Mouse (Mus musculus): ENCODE data around the gene Grin3b.
"Not testable (repeated sequence)": the region's sequence is repeated elsewhere in the genome, so short reads cannot be mapped to it uniquely, and the experiment has no call there.

Gene Grin3b

DNA sequence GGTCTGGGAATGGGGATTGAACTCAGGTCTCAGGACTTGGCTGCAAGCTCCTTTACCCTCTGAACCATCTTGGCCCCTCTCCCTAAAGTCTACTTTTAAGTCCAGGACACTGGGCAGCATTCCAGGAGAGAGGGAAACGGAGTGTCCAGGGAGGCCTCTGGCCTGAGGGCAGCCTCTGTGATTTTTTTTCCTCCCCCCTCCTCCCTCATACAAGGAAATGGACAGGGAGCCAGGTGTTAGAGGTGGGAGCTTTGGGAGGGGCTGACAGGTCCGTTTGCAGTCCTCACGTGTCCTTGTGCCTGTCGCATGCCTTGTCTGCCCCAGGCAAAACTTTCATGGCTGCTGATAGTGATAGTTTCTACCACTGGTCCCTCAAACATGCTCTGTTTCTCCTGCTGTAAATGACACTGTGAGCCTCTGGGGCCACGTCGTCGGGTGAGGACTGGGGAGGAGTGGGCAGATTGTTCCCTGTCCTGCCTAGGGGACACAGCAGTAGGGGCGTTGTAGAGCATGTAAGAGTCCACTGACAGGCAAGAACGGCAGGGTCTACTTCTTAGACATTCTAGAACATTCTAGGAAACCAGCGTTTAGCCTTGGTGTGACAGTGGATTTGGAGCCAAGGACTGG is 34.1 kb upstream of the Grin3b start:
- no peak for DNase-seq (ENCODE audit: low spot score)

GRCm38 (mm10) chr10:79936911-79937441 is 33.5 kb upstream of the Grin3b start:
- DNase-seq (ENCODE audit: low spot score), result peak; percentile 89

DNA sequence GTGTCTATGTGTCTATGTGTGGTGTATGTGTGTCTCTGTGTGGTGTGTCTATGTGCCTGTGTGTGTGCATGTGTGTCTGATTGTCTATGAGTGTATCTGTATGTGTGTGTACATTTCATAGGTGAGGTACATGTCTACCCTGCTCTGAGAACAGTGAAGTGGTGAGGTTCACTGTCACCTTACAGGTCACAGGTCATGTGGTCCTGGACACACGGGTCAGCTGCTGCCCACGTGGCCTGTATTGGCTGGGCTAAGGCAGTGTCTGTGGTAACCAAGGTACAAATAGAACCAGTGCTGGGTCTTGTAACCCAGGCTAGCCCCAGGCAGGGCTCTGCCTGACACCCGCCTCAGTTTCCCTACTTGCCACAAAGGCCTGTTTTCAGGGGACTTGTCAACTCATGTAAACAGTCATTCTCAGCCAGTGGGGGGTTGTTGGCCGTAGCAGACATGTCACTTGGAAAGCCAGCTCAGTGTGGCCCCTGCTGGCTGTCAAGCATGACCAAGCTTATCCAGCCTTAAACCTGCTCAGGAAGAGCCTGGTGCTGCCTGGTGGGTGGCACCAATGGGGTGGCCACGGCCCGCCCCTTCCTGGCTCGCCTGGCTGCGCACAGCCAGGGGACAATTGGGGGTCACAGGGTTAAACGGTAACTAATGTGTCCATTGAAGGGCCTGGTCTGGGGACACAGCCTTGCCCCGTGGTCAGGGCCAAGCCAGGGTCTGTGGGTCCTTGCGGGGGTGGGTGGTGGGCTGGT is 32.6 kb upstream of the Grin3b start:
- DNase-seq (ENCODE audit: low spot score), result no peak

DNA sequence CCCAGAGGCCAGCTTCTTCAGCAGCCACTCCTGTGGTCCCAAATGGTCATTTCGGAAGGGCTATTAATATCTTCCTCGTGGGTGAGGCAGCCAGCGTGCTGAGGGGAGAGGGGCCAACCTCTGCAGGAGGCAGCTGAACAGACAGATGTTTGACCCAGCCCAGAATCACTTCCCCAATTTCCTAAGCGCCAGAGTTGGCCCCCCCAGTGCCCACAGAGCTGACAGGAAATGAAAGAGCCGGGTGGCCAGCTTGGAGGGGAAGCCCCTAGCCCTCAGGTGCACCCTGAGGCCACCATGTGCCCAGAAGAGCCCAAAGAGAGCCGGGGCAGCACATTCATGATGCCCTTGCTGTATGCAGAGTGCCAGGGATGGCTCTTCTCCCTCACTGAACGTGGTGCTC is 29.8 kb upstream of the Grin3b start:
- DNase-seq (ENCODE audit: low spot score), result no peak

DNA sequence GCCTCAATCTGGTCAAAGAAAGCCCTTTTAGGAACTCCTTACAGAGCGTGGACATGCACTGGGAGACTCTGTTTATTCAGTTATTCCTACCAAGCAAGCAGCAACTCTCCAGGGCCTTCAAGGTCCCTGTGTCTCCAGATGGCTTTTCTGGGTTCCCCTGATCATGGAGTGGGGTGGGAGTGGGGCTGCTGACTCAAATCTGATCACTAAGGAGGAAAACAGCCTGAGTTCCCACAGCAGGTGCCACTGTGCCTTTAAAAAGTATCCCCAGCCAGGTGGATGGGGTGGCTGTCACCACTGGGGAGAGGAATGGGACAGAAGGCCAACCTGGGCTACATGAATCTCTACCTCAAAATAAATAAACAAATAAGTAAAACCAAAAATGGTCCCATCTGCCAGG is 27.5 kb upstream of the Grin3b start:
- no peak for DNase-seq (ENCODE audit: low spot score)

DNA sequence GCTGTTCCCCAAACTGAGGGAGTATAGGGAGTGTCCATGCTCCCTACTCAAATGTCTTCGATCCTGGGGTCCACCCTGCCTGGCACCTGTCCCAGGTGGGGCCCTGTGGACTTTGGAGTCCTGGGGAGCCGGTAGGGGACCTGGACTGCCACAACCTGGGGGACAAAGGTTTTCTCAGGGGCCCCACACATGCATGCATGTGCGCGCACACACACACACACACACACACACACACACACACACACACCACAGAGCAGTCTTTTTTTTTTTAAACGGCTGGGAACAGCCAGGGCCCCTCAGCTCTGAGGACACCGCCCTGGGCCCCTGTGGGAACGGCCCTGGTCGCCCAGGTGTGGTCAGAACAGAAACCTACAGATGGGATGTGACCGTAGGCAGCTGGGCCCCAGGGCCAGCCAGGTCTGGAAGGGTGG is 27.0 kb upstream of the Grin3b start:
- DNase-seq (ENCODE audit: low spot score), result no peak

DNA sequence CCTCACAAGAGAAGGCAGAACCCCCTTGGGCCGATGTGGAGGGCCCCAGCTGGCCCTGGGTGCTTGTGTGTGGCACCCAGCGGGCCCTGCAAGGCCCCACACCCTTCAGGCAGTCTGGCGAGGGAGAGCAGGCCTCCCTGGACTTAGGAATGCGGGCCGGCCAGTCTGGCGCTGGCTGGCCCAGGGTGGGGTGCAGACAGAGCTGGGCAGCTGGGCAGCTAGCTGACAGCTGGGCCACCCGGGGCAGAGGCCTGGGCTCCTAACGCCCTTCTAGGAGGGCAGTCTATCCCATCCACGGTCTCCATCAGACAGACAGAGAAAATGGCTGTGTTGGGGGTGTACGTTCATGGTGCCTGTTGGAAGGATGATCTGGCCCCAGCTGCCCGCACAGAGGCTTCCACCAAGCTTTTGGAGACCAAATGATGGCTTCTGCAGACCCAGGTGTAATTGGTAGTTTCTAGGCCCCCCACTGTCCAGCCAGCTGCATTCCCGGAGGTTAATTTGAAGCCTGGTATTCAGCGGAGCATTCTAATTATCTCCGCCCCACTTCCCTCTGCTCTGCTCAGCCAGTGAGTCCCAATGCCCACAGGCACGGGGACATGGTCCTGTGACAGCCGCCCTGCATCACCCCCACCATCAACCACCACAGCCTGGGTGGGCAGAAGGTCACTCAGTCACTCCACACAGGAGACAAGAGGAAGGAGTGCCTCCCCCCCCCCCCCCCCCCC is 24.8 kb upstream of the Grin3b start:
- DNase-seq (ENCODE audit: low spot score), result no peak

- DNase-seq (ENCODE audit: low spot score), result no peak
Measured at GRCm38 (mm10) chr10:79946752-79947322, 23.7 kb upstream of the Grin3b start.

- DNase-seq (ENCODE audit: low spot score), result no peak
Measured at GRCm38 (mm10) chr10:79947502-79947901, 23.0 kb upstream of the Grin3b start.

DNA sequence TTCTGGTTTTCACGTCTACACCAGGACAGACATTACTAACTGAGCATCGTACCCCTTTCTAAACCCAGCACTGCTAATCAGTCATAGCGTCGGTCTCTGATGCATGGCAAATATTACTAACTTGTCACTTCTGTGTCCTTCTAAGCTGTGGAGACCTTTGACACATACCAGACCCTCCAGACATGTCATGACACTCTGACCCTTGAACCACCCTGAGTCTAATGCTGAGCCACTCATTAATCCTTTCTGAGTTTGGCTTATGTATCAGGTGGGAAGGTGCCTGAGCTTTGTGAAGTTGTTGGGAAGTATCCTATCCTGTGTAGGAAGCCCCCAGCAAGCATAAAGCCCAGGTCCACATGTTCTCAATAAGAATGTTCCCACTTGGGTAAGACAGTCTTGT is 20.6 kb upstream of the Grin3b start:
- DNase-seq (ENCODE audit: low spot score), result no peak

GRCm38 (mm10) chr10:79950661-79951060 is 19.9 kb upstream of the Grin3b start:
- DNase-seq (ENCODE audit: low spot score), result no peak

DNA sequence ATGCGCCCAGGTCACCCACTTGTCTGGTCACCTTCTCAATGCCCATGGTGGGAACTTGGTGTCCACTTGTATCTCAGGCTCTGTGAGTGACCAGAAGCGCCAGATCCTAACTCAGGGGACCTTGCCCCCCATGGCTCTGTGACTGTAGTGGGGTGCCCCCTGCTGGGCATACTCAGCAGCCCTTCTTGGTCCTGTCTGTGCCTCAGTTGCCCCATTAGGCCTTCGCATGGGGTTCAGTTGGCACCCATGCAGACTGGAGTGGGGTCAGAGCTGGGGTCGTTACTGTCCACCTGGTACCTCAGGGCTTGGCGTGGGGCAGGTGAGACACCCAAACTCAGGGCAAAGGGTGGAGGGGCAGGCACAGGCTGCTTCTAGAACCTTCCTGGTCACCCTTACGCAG is 16.6 kb upstream of the Grin3b start:
- peak; percentile 18 for DNase-seq (ENCODE audit: low spot score)

GRCm38 (mm10) chr10:79955691-79956090 is 14.8 kb upstream of the Grin3b start:
- no peak for DNase-seq (ENCODE audit: low spot score)

GRCm38 (mm10) chr10:79956643-79957154 is 13.8 kb upstream of the Grin3b start:
- DNase-seq (ENCODE audit: low spot score), result no peak

- DNase-seq (ENCODE audit: low spot score), result peak; percentile 72
Measured at GRCm38 (mm10) chr10:79958140-79958816, 12.2 kb upstream of the Grin3b start.

DNA sequence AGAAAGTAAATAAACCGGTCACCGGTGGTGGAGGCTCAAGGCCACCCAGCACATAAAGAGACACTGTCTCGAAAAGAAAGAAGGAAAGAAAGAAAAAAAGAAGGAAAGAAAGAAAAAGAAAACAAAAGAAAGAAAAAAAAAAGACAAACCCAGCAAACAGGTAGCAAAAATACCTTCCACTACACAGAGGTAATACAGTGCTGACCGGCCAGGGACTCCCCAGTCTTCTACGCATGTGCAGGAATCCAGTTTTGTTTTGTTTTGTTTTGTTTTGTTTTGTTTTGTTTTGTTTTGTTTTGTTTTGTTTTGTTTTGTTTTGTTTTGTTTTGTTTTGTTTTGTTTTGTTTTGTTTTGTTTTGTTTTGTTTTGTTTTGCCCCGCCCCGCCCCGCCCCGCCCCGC is 11.1 kb upstream of the Grin3b start:
- DNase-seq (ENCODE audit: low spot score), result not testable (repeated sequence)

- peak; percentile 100 for DNase-seq (ENCODE audit: low spot score)
Measured at GRCm38 (mm10) chr10:79959847-79960601, 10.5 kb upstream of the Grin3b start, which contains the start of gene Wdr18. Wdr18 (plus strand) TSS chr10:79960152.

- no peak for DNase-seq (ENCODE audit: low spot score)
Measured at GRCm38 (mm10) chr10:79960671-79961294, 9.7 kb upstream of the Grin3b start.

- no peak for DNase-seq (ENCODE audit: low spot score)
Measured at GRCm38 (mm10) chr10:79964727-79965126, 5.8 kb upstream of the Grin3b start.

- no peak for DNase-seq (ENCODE audit: low spot score)
Measured at GRCm38 (mm10) chr10:79965325-79965724, 5.2 kb upstream of the Grin3b start.
